Mouse (Mus musculus) spleen, adult 2 months (tissue): Measurements from ENCODE around the gene Ly6g5b. TPM values are rescaled to one million over a fixed set of nuclear protein-coding genes. Genes with fewer than 3 reads are reported as not detected.

Experiments
- DNase-seq, 2 experiments: peaks; one replicate each; pipeline versions ENCODE4 v3.0.0 to v3.0.0-alpha.2; 2012 to 2021; ENCODE audit warnings: low spot score in 2 of 2, low read depth in 1 of 2
- H3K27ac ChIP-seq: fragments of 200-500 bp; 2 replicates; pipeline ENCODE4 v1.5.1; 2012; ENCODE audit warnings: low read length, inconsistent platforms; ENCODE audit not compliant: insufficient read depth
- H3K27me3 ChIP-seq: fragments of 200-500 bp; 2 replicates; pipeline ENCODE4 v1.6.1; 2012; ENCODE audit warnings: mild to moderate bottlenecking, moderate library complexity, low read length, inconsistent platforms; ENCODE audit not compliant: control insufficient read depth, insufficient read depth
- H3K36me3 ChIP-seq: fragments of 200-500 bp; 2 replicates; pipeline ENCODE4 v1.6.1; 2012; ENCODE audit warnings: mild to moderate bottlenecking, low read length, inconsistent platforms; ENCODE audit not compliant: control insufficient read depth, insufficient read depth
- H3K4me1 ChIP-seq: fragments of 200-500 bp; 2 replicates; pipeline ENCODE4 v1.6.1; 2011; ENCODE audit warnings: inconsistent platforms; ENCODE audit not compliant: control insufficient read depth, insufficient read depth, insufficient read length
- H3K4me3 ChIP-seq: fragments of 200-500 bp; 2 replicates; pipeline ENCODE4 v1.5.1; 2011; ENCODE audit warnings: mild to moderate bottlenecking, inconsistent platforms; ENCODE audit not compliant: insufficient read depth, insufficient read length; ENCODE audit errors: extremely low read depth
- CTCF ChIP-seq: fragments of 200-500 bp; IDR thresholded peaks from 2 replicates; pipeline ENCODE4 v1.5.1; 2011; ENCODE audit warnings: mild to moderate bottlenecking, inconsistent platforms; ENCODE audit not compliant: insufficient read depth, insufficient read length, insufficient replicate concordance; ENCODE audit errors: extremely low read depth
- POLR2A ChIP-seq: fragments of 200-500 bp; IDR thresholded peaks from 2 replicates; pipeline ENCODE4 v1.6.1; 2011; ENCODE audit warnings: low read depth, low read length, inconsistent platforms
- WGBS: fragments of 180-500 bp; shearing (Covaris S2); methylation state at CpG from one replicate; pipeline ENCODE4 v1.1.7; 2018; 5-methylcytosine and 5-hydroxymethylcytosine counted together
- polyA plus RNA-seq: library from polyadenylated mRNA; depleted of rRNA; stranded (reverse); fragments of >200 nt; gene quantifications from 2 replicates; pipeline ENCODE4 v1.2.3, GENCODE M21; 2012

The Ly6g5b gene
- polyA plus RNA-seq, 1 experiment: 2.9 TPM

- Histone ChIP-seq H3K36me3 (peaks cover 48% of the 10 kb centered on the region), H3K4me3 (no peak overlapping the region), H3K4me1 (peaks cover 5% of the 10 kb centered on the region; the same call in 1 of the 2 replicates), H3K27me3 (no peaks in the 10 kb centered on the region), H3K27ac (no peak overlapping the region)
- no peak for DNase-seq
- 85% methylated on average over 3 of the region's 3 CpGs for WGBS
- TF ChIP-seq CTCF (no peak), POLR2A (no peak)
Observed at GRCm38 (mm10) chr17:35139269-35139668, 24.0 kb upstream of the Ly6g5b start.

- peak overlapping the region; percentile 98 for H3K4me3 ChIP-seq
- peaks cover 5% of the 10 kb centered on the region; the same call in 1 of the 2 replicates for H3K4me1 ChIP-seq
- no peak for TF ChIP-seq CTCF
- no peak for TF ChIP-seq POLR2A
- no peak for DNase-seq
- WGBS: under 1% methylated on average over 43 of the region's 43 CpGs
- peaks cover 19% of the 10 kb centered on the region for H3K36me3 ChIP-seq
- peak overlapping the region; percentile 97 for H3K27ac ChIP-seq
- no peaks in the 10 kb centered on the region for H3K27me3 ChIP-seq
Observed at GRCm38 (mm10) chr17:35135591-35136320, 20.5 kb upstream of the Ly6g5b start.

DNA sequence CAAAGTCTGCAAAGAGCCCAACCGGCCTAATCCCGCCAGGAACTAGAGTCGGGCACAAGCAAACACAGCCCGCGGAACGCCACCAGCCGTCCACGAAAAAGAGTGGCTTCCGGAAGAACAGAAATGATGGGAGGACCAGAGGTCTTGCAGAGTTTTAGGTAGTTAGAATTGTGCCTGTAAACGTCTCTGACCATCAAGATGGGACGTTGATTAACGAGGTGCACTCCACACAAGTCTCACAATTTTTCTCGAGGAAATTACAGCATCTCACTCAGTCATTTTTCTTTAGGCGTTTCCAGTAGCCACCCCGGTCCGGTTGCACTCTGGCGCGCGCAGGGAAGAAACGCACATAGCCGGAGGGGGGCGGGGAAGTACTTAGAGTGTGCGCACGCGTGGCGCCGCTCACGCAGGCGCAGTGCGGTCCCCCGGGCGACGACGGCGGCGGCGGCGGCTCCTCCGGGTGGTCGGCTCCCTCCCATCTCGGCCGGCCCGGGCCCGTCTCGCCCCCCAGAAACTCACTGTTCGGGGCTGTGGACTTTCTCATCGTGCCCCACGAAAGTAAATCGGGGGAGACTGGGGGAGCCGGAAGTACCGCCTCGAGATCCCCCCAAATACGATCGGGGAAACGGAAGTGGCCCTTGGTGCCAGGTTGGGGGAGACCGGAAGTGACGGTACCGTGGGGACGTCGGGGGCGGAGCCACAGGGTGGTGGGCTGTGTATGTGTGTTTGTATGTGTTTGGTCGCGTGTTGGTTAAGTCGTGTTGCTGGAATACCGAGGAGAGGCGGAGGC lies 19.8 kb upstream of the Ly6g5b start, which contains the start of gene Bag6:
Gene Bag6 (plus strand): TSS at position 378 of the 790 bp plus-strand sequence.
- peak; percentile 88 to 93 for DNase-seq
- peaks cover 11% of the 10 kb centered on the region for H3K36me3 ChIP-seq

DNA sequence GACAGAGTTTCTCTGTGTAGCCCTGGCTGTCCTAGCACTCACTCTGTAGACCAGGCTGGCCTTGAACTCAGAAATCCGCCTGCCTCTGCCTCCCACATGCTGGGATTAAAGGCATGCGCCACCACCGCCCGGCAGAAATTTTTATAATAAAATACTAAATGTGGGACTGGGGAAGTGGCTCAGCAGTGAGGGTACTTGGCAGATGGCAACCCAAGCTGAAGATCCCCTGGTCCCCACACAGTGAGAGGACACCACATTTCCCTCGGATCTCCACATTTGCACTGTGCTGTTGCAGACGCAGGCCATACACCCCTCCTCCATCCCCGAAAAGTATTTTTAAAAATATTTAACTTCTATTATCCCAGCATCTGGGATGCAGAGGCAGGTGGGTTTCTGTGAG lies 18.3 kb upstream of the Ly6g5b start:
- DNase-seq: no peak
- Histone ChIP-seq H3K4me3 (no peak overlapping the region), H3K4me1 (peaks cover 5% of the 10 kb centered on the region; the same call in 1 of the 2 replicates), H3K27me3 (no peaks in the 10 kb centered on the region), H3K36me3 (no peaks in the 10 kb centered on the region; the same call in 1 of the 2 replicates), H3K27ac (no peak overlapping the region)
- no peak for TF ChIP-seq POLR2A
- TF ChIP-seq CTCF: no peak
- 93% methylated on average over 7 of the region's 7 CpGs for WGBS

More for the DNA sequence above, 19.8 kb upstream of the Ly6g5b start, which contains the start of gene Bag6:
- under 1% methylated on average over 66 of the region's 66 CpGs for WGBS
- Histone ChIP-seq H3K4me3 (peak within 1 kb of the TSS; percentile 98), H3K4me1 (peaks cover 5% of the 10 kb centered on the region; the same call in 1 of the 2 replicates), H3K27ac (peak within 1 kb of the TSS; percentile 97), H3K27me3 (no peaks in the 10 kb centered on the region)
- TF ChIP-seq CTCF: no peak
- TF ChIP-seq POLR2A: no peak; the same call in 1 of the 2 replicates

- Histone ChIP-seq H3K27me3 (no peaks in the 10 kb centered on the region), H3K4me3 (no peak overlapping the region), H3K27ac (no peak overlapping the region), H3K36me3 (peaks cover 2% of the 10 kb centered on the region; the same call in 1 of the 2 replicates), H3K4me1 (peaks cover 8% of the 10 kb centered on the region; the same call in 1 of the 2 replicates)
- TF ChIP-seq POLR2A (no peak), CTCF (no peak)
- 91% methylated on average over 3 of the region's 3 CpGs for WGBS
- DNase-seq: no peak
Observed at GRCm38 (mm10) chr17:35132174-35132560, 16.9 kb upstream of the Ly6g5b start.

DNA sequence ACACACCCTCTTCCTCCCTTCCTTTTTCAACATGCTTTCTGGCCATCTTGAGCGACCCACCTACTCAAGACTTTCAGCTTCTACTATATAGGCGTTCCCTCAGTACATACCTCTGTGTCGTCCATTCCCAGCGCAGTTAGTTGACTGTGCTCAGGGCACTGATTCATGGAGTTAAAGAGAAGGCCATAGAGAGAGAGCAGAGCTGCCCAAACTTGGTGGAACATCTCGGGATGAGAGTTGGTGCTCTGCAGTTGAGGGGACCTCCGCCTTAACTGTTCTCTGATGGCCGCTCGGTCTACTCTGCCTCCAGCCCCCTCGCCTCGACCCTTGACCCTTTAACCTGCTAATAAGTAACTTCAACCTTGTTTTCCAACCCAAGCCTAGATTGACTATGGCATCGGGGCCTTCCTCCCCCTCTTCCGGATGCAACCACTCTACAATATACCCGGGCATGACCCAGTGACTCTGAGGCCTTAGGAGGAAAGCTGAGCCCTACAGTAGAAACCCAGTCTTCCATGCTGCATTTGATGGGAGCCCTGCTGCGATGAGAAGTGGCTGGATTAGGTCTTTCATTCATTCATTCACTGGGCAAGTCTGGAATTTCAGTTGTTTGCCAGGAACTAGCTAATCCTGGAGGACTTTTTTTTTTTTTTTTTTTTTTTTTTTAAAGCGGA lies 16.4 kb upstream of the Ly6g5b start, which contains the start of gene Apom:
Gene Apom (minus strand): TSS at position 551 of the 674 bp plus-strand sequence.
- H3K4me1 ChIP-seq: peaks cover 10% of the 10 kb centered on the region; the same call in 1 of the 2 replicates
- H3K27ac ChIP-seq: no peak within 1 kb of the TSS
- no peak for DNase-seq
- WGBS: 88% methylated on average over 15 of the region's 15 CpGs
- no peaks in the 10 kb centered on the region for H3K27me3 ChIP-seq
- H3K4me3 ChIP-seq: no peak within 1 kb of the TSS
- peaks cover 2% of the 10 kb centered on the region; the same call in 1 of the 2 replicates for H3K36me3 ChIP-seq
- TF ChIP-seq POLR2A: no peak
- no peak for TF ChIP-seq CTCF
